Mouse (Mus musculus) MEL (cell line): ENCODE measurements around the gene Fnip2.

Experiments
- CHD2 ChIP-seq: IDR thresholded peaks from 2 replicates; pipeline ENCODE4 v1.6.1; 2011; ENCODE audit warnings: low read length, improper control_type of control experiment
- CTCF ChIP-seq, 3 experiments: IDR thresholded peaks in 2 of 3; conservative IDR thresholded peaks in 1 of 3; 2 replicates each; pipeline ENCODE4 v1.5.1; 2011 to 2012; ENCODE audit warnings: low read length in 3 of 3, low read depth in 2 of 3, mild to moderate bottlenecking in 2 of 3, improper control_type of control experiment in 1 of 3, inconsistent platforms in 1 of 3, mixed read lengths in 1 of 3, moderate library complexity in 1 of 3; ENCODE audit not compliant: control insufficient read depth in 1 of 3, insufficient read depth in 1 of 3, poor library complexity in 1 of 3, severe bottlenecking in 1 of 3
- E2F4 ChIP-seq: IDR thresholded peaks from 2 replicates; pipeline ENCODE4 v1.6.1; 2011; ENCODE audit warnings: low read depth, low read length, improper control_type of control experiment, borderline replicate concordance
- EP300 ChIP-seq, 2 experiments: IDR thresholded peaks; 2 replicates each; pipeline ENCODE4 v1.6.1; 2011; ENCODE audit warnings: improper control_type of control experiment in 2 of 2, low read length in 2 of 2, low read depth in 1 of 2, mild to moderate bottlenecking in 1 of 2
- GABPA ChIP-seq: IDR thresholded peaks from 2 replicates; pipeline ENCODE4 v1.6.1; 2012; ENCODE audit warnings: low read depth, mild to moderate bottlenecking, inconsistent platforms, low read length, improper control_type of control experiment, moderate library complexity
- MEF2A ChIP-seq: IDR thresholded peaks from 2 replicates; pipeline ENCODE4 v1.6.1; 2014; ENCODE audit warnings: low read depth, mild to moderate bottlenecking, inconsistent platforms, low read length, improper control_type of control experiment; ENCODE audit not compliant: poor library complexity, insufficient replicate concordance, severe bottlenecking; ENCODE audit errors: extremely low read depth
- POLR2A ChIP-seq, 2 experiments: IDR thresholded peaks; 2 replicates each; pipeline ENCODE4 v1.6.1; 2011 to 2012; ENCODE audit warnings: low read length in 2 of 2, mild to moderate bottlenecking in 2 of 2, control low read depth in 1 of 2, improper control_type of control experiment in 1 of 2, low read depth in 1 of 2, moderate library complexity in 1 of 2; ENCODE audit not compliant: control insufficient read depth in 1 of 2, insufficient read depth in 1 of 2, poor library complexity in 1 of 2

- no peak for TF ChIP-seq GABPA
- no peak for TF ChIP-seq EP300 (IDR thresholded peaks at IDR 0.05; ENCODE audit: low read depth in 1 of 2, low read length in 2 of 2)
- TF ChIP-seq E2F4, result no peak
- TF ChIP-seq CTCF (IDR thresholded peaks at IDR 0.05 in 2 of 3, conservative IDR thresholded peaks at IDR 0.05 in 1 of 3; ENCODE audit: control insufficient read depth in 1 of 3, insufficient read depth in 1 of 3, low read depth in 2 of 3, low read length in 3 of 3, poor library complexity in 1 of 3, severe bottlenecking in 1 of 3), result no peak
- TF ChIP-seq POLR2A (IDR thresholded peaks at IDR 0.05; ENCODE audit: control insufficient read depth in 1 of 2, insufficient read depth in 1 of 2, low read depth in 1 of 2, low read length in 2 of 2, poor library complexity in 1 of 2), result no peak
- TF ChIP-seq CHD2, result no peak
- no peak for TF ChIP-seq MEF2A
Observed at GRCm38 (mm10) chr3:79455761-79456160, 111.8 kb downstream of the Fnip2 start.
